ENCODE assay signal across 21 mouse cellular contexts in the genomic region with DNA sequence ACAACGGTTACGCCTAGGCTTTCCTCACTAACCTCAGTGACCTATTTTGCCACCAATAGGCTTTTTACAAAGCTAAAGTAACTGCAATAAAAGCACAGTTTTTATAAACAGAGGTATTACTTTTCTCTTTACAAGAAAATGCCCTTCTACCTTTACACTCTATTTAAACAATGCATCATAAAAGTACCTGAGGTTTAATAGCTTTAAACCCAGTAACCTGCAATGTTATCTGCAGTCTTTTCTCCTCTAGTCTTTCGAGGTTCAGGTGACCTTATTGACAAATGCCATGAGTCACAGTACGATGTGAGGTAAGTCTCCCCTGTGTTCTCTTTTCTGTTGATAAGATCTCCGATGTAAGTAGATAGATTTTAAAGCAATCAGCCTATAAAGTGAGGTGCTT.
A peak's percentile ranks its signal among the peaks of the same experiment; 100 is the strongest.
DNase-seq lines count a peak whose midpoint lies in the region; ATAC-seq and TF ChIP-seq lines count a peak whose summit lies in the region.
"Had no signal": no experiment of that assay in that cellular context is flagged by ENCODE, and none has a peak within 500 bp of the region (broad histone marks: within the 10 kb centered on the region; RNA-seq: fewer than 3 reads in every experiment).

No protein-coding gene starts in this region.

- WGBS in intestine, embryonic 15.5 days: 59% methylated on average over 5 of the region's 5 CpGs
- WGBS in intestine, postnatal 0 days: 34% methylated on average over 5 of the region's 5 CpGs
- WGBS in forebrain, embryonic 12.5 days: 87% methylated on average over 5 of the region's 5 CpGs

- ATAC-seq in intestine, embryonic 15.5 days: peak; percentile 94
- peak; percentile 99 for ATAC-seq in intestine, postnatal 0 days
- no peak for ATAC-seq in megakaryocyte progenitor cell, adult 5-6 weeks (replicated peaks; ENCODE audit: poor library complexity)
- ATAC-seq in forebrain, embryonic 12.5 days (ENCODE audit: low FRiP score): no peak
- ATAC-seq: forebrain, embryonic 13.5 days; forebrain, embryonic 15.5 days; forebrain, postnatal 0 days had no signal

- no peak overlapping the region for H3K9ac ChIP-seq in intestine, embryonic 15.5 days
- no peak overlapping the region for H3K9ac ChIP-seq in intestine, postnatal 0 days (ENCODE audit: low read depth, low read length)
- no peak overlapping the region for H3K9ac ChIP-seq in forebrain, embryonic 12.5 days
- H3K9ac ChIP-seq: embryonic facial prominence, embryonic 12.5 days; forebrain, embryonic 13.5 days; forebrain, embryonic 15.5 days; forebrain, postnatal 0 days had no signal

- no peaks in the 10 kb centered on the region for H3K9me3 ChIP-seq in intestine, embryonic 15.5 days
- no peaks in the 10 kb centered on the region for H3K9me3 ChIP-seq in intestine, postnatal 0 days (ENCODE audit: control insufficient read depth)
- H3K9me3 ChIP-seq in forebrain, embryonic 12.5 days: no peaks in the 10 kb centered on the region
- H3K9me3 ChIP-seq: embryonic facial prominence, embryonic 10.5 days; embryonic facial prominence, embryonic 12.5 days; forebrain, embryonic 10.5 days; forebrain, embryonic 13.5 days; forebrain, embryonic 15.5 days had no signal

- no peaks in the 10 kb centered on the region for H3K27me3 ChIP-seq in intestine, embryonic 15.5 days (replicated peaks)
- no peaks in the 10 kb centered on the region for H3K27me3 ChIP-seq in intestine, postnatal 0 days (replicated peaks; ENCODE audit: control insufficient read depth, insufficient read depth, low read length)
- H3K27me3 ChIP-seq in forebrain, embryonic 12.5 days: no peaks in the 10 kb centered on the region
- H3K27me3 ChIP-seq: embryonic facial prominence, embryonic 12.5 days; forebrain, embryonic 13.5 days; forebrain, embryonic 15.5 days had no signal

- no peak overlapping the region for H3K4me2 ChIP-seq in intestine, embryonic 15.5 days (replicated peaks)
- H3K4me2 ChIP-seq in intestine, postnatal 0 days (replicated peaks; ENCODE audit: low read depth): no peak overlapping the region
- no peak overlapping the region for H3K4me2 ChIP-seq in forebrain, embryonic 12.5 days
- H3K4me2 ChIP-seq: embryonic facial prominence, embryonic 12.5 days; forebrain, embryonic 13.5 days; forebrain, embryonic 15.5 days had no signal

- H3K27ac ChIP-seq in intestine, embryonic 15.5 days: no peak overlapping the region
- no peak overlapping the region for H3K27ac ChIP-seq in intestine, postnatal 0 days (ENCODE audit: low read depth, low read length)
- no peak overlapping the region for H3K27ac ChIP-seq in forebrain, embryonic 12.5 days
- H3K27ac ChIP-seq: embryonic facial prominence, embryonic 10.5 days; embryonic facial prominence, embryonic 12.5 days; forebrain, embryonic 10.5 days; forebrain, embryonic 13.5 days; forebrain, embryonic 15.5 days had no signal

- DNase-seq in fat pad, adult 2 months (ENCODE audit: extremely low read depth, low read depth, low spot score): peak; percentile 10
- peak; percentile 14 for DNase-seq in gonadal fat pad, adult 2 months (ENCODE audit: low read depth)
- no peak for DNase-seq in adrenal gland, postnatal 14 days
- no peak for DNase-seq in cerebellum, adult 9-11 months
- DNase-seq: adrenal gland, adult 2 months; adrenal gland, postnatal 10 days; adrenal gland, postnatal 36 days; cerebellum, adult 11-12 months; cerebellum, adult 8-10 months; cerebellum, postnatal 10 days; cerebellum, postnatal 25 days; forebrain, postnatal 0 days had no signal

- no peak for TF ChIP-seq CTCF in intestine, postnatal 0 days (IDR thresholded peaks at IDR 0.05; ENCODE audit: low read depth)

- no peaks in the 10 kb centered on the region for H3K4me1 ChIP-seq in intestine, embryonic 15.5 days (replicated peaks)
- no peaks in the 10 kb centered on the region for H3K4me1 ChIP-seq in intestine, postnatal 0 days (replicated peaks; ENCODE audit: control insufficient read depth, insufficient read depth, low read length)
- H3K4me1 ChIP-seq in forebrain, embryonic 12.5 days: no peaks in the 10 kb centered on the region
- H3K4me1 ChIP-seq: embryonic facial prominence, embryonic 12.5 days; forebrain, embryonic 10.5 days; forebrain, embryonic 13.5 days; forebrain, embryonic 15.5 days had no signal

- no peaks in the 10 kb centered on the region for H3K36me3 ChIP-seq in intestine, embryonic 15.5 days
- H3K36me3 ChIP-seq in intestine, postnatal 0 days (ENCODE audit: control insufficient read depth, insufficient read depth): no peaks in the 10 kb centered on the region
- H3K36me3 ChIP-seq in forebrain, embryonic 12.5 days (replicated peaks): no peaks in the 10 kb centered on the region
- H3K36me3 ChIP-seq: embryonic facial prominence, embryonic 10.5 days; embryonic facial prominence, embryonic 12.5 days; forebrain, embryonic 10.5 days; forebrain, embryonic 15.5 days had no signal

- no peak overlapping the region for H3K4me3 ChIP-seq in intestine, embryonic 15.5 days (replicated peaks)
- H3K4me3 ChIP-seq in intestine, postnatal 0 days (ENCODE audit: low read depth, low read length): no peak overlapping the region
- H3K4me3 ChIP-seq in forebrain, embryonic 12.5 days (replicated peaks): no peak overlapping the region
- H3K4me3 ChIP-seq: embryonic facial prominence, embryonic 10.5 days; embryonic facial prominence, embryonic 12.5 days; forebrain, embryonic 10.5 days; forebrain, embryonic 13.5 days; forebrain, embryonic 15.5 days had no signal

Comparison
In these comparisons a context has a peak if more than half of its experiments do, and no peak if none do; other contexts are left out.
1. DNase-seq: peak in fat pad, adult 2 months (single experiment) and gonadal fat pad, adult 2 months (single experiment); none in adrenal gland, postnatal 14 days (single experiment) and cerebellum, adult 9-11 months (single experiment).
2. ATAC-seq: peak in intestine, embryonic 15.5 days (single experiment) and intestine, postnatal 0 days (single experiment); none in megakaryocyte progenitor cell, adult 5-6 weeks (single experiment) and forebrain, embryonic 12.5 days (single experiment).